Mouse (Mus musculus): ENCODE results near the gene Skiv2l. TPM values are rescaled to one million over a fixed set of nuclear protein-coding genes. Genes with fewer than 3 reads are reported as not detected.

Gene Skiv2l
- polyA plus RNA-seq, 1 experiment, result 77.4 TPM

DNA sequence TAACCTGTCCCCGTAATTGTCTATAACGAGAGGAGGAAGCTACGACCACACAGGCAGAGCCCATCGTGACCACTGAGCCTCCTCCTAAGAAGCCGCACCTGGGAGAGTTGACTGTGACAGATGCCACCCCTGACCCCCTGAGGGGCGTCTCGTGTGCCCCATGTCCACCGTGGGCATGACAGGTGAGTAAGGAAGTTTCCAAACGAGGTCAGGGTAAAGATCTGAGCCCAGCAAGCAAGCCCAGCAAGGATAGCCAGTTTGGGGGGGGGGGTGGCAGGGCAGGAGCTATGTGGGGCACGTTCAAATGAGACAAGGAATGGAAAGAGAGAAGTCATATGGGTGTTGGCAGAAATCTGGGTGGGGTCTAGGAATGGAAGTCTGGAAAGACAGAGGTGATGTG lies 55.0 kb downstream of the Skiv2l start:
- H3K4me1 ChIP-seq (ENCODE audit: control insufficient read depth, insufficient read depth, low read length), result peaks cover 3% of the 10 kb centered on the region; the same call in 1 of the 2 replicates
- TF ChIP-seq CTCF (IDR thresholded peaks at IDR 0.05; ENCODE audit: borderline replicate concordance, insufficient read depth, low read depth, low read length) (no peak), POLR2A (IDR thresholded peaks at IDR 0.05; ENCODE audit: borderline replicate concordance, insufficient read depth, low read length) (no peak)
- no peaks in the 10 kb centered on the region for H3K27me3 ChIP-seq (ENCODE audit: control insufficient read depth, insufficient read depth, low read length)
- no peak overlapping the region for H3K27ac ChIP-seq (ENCODE audit: insufficient read depth, low read length)
- 77% methylated on average over 10 of the region's 10 CpGs for WGBS
- DNase-seq, result no peak
- no peak overlapping the region for H3K4me3 ChIP-seq (replicated peaks; ENCODE audit: insufficient read depth, low read depth, low read length)

Other genes starting within 250 kb of the Skiv2l start
- gene Rnf5, start 246.5 kb downstream of the Skiv2l start, polyA plus RNA-seq (2012; rRNA removed), result 125 and 137 TPM in 2 replicates
- gene Agpat1, start 245.9 kb downstream of the Skiv2l start, polyA plus RNA-seq (2012; rRNA removed), result 172 and 179 TPM in 2 replicates
- gene Egfl8, start 234.2 kb downstream of the Skiv2l start, polyA plus RNA-seq (2012; rRNA removed), result 6.3 and 7.4 TPM in 2 replicates
- 57.3 and 66.9 TPM in 2 replicates for gene Ppt2, start 221.7 kb downstream of the Skiv2l start, polyA plus RNA-seq (2012; rRNA removed)
- gene Prrt1, start 220.7 kb downstream of the Skiv2l start, polyA plus RNA-seq (2012; rRNA removed), result 194 and 222 TPM in 2 replicates
- gene Fkbpl, start 205.4 kb downstream of the Skiv2l start, polyA plus RNA-seq (2012; rRNA removed), result 7.4 and 8.5 TPM in 2 replicates
- gene Atf6b, start 203.1 kb downstream of the Skiv2l start, polyA plus RNA-seq (2012; rRNA removed), result 61.4 and 69.4 TPM in 2 replicates
- gene Tnxb, start 179.7 kb downstream of the Skiv2l start, polyA plus RNA-seq (2012; rRNA removed), result 1.6 and 1.8 TPM in 2 replicates
- gene C4b, start 106.3 kb downstream of the Skiv2l start, polyA plus RNA-seq (2012; rRNA removed), result 8.5 and 10.2 TPM in 2 replicates
- gene Cyp21a1, start 45.6 kb downstream of the Skiv2l start, polyA plus RNA-seq (2012; rRNA removed), result not detected in 2 replicates
- gene Stk19, start 13.3 kb downstream of the Skiv2l start, polyA plus RNA-seq (2012; rRNA removed), result 52.9 TPM in 2 replicates
- 59.6 and 62.5 TPM in 2 replicates for gene Dxo, start 13.2 kb downstream of the Skiv2l start, polyA plus RNA-seq (2012; rRNA removed)
- 47.2 and 47.9 TPM in 2 replicates for gene Nelfe, start 181 bp upstream of the Skiv2l start, polyA plus RNA-seq (2012; rRNA removed)
- 0.14 and 0.20 TPM in 2 replicates for gene Cfb, start 12.3 kb upstream of the Skiv2l start, polyA plus RNA-seq (2012; rRNA removed)
- gene Zbtb12, start 29.3 kb upstream of the Skiv2l start, polyA plus RNA-seq (2012; rRNA removed), result 8.2 and 8.3 TPM in 2 replicates
- 0.08 and 0.10 TPM in 2 replicates for gene Gm20547, start 31.8 kb upstream of the Skiv2l start, polyA plus RNA-seq (2012; rRNA removed)
- gene C2, start 48.1 kb upstream of the Skiv2l start, polyA plus RNA-seq (2012; rRNA removed), result 2.3 and 2.9 TPM in 2 replicates
- gene Ehmt2, start 48.3 kb upstream of the Skiv2l start, polyA plus RNA-seq (2012; rRNA removed), result 174 and 182 TPM in 2 replicates
- gene Slc44a4, start 64.3 kb upstream of the Skiv2l start, polyA plus RNA-seq (2012; rRNA removed), result 0.05 TPM in 1 of 2 replicates, not detected in the other
- gene Neu1, start 81.0 kb upstream of the Skiv2l start, polyA plus RNA-seq (2012; rRNA removed), result 58.7 and 60.9 TPM in 2 replicates
- 4.6 and 9.2 TPM in 2 replicates for gene Hspa1b, start 109.0 kb upstream of the Skiv2l start, polyA plus RNA-seq (2012; rRNA removed)
- not detected in 2 replicates for gene Gm20481, start 119.7 kb upstream of the Skiv2l start, polyA plus RNA-seq (2012; rRNA removed)
- gene Hspa1a, start 121.9 kb upstream of the Skiv2l start, polyA plus RNA-seq (2012; rRNA removed), result 10.5 and 14.9 TPM in 2 replicates
- gene Hspa1l, start 122.5 kb upstream of the Skiv2l start, polyA plus RNA-seq (2012; rRNA removed), result 0.49 and 0.89 TPM in 2 replicates
- 56.2 and 63.7 TPM in 2 replicates for gene Lsm2, start 131.7 kb upstream of the Skiv2l start, polyA plus RNA-seq (2012; rRNA removed)
- gene Vars, start 150.8 kb upstream of the Skiv2l start, polyA plus RNA-seq (2012; rRNA removed), result 65.3 and 77.0 TPM in 2 replicates
- 25.5 and 30.1 TPM in 2 replicates for gene Vwa7, start 166.4 kb upstream of the Skiv2l start, polyA plus RNA-seq (2012; rRNA removed)
- 2.0 and 2.3 TPM in 2 replicates for gene Sapcd1, start 177.8 kb upstream of the Skiv2l start, polyA plus RNA-seq (2012; rRNA removed)
- 4.3 and 5.5 TPM in 2 replicates for gene Msh5, start 196.5 kb upstream of the Skiv2l start, polyA plus RNA-seq (2012; rRNA removed)
- 41.2 and 42.9 TPM in 2 replicates for gene Clic1, start 199.8 kb upstream of the Skiv2l start, polyA plus RNA-seq (2012; rRNA removed)
- 59.5 and 63.3 TPM in 2 replicates for gene Ddah2, start 208.8 kb upstream of the Skiv2l start, polyA plus RNA-seq (2012; rRNA removed)
- gene Ly6g6c, start 215.2 kb upstream of the Skiv2l start, polyA plus RNA-seq (2012; rRNA removed), result 0.11 and 0.15 TPM in 2 replicates
- 0.25 and 0.43 TPM in 2 replicates for gene Mpig6b, start 216.0 kb upstream of the Skiv2l start, polyA plus RNA-seq (2012; rRNA removed)
- gene Ly6g6e, start 226.7 kb upstream of the Skiv2l start, polyA plus RNA-seq (2012; rRNA removed), result 5.3 and 6.3 TPM in 2 replicates
- 8.5 and 10.4 TPM in 2 replicates for gene Ly6g6d, start 227.9 kb upstream of the Skiv2l start, polyA plus RNA-seq (2012; rRNA removed)
- gene Ly6g6f, start 235.4 kb upstream of the Skiv2l start, polyA plus RNA-seq (2012; rRNA removed), result 0.86 and 1.1 TPM in 2 replicates
- gene Abhd16a, start 239.1 kb upstream of the Skiv2l start, polyA plus RNA-seq (2012; rRNA removed), result 337 and 394 TPM in 2 replicates

Measured in cerebellum, adult 2 months (tissue).